Mouse (Mus musculus) limb, embryonic 12.5 days (tissue): Measurements from ENCODE around the gene 2210016L21Rik. TPM values are rescaled to one million over a fixed set of nuclear protein-coding genes. Genes with fewer than 3 reads are reported as not detected.

Experiments
- ATAC-seq: fragments of 200-750 bp; cut with Nextera tagmentation; 2 replicates; pipeline ENCODE4 v1.8.0; 2017; ENCODE audit warnings: low read depth, moderate TSS enrichment; ENCODE audit not compliant: insufficient number of reproducible peaks, insufficient read depth, low FRiP score, low TSS enrichment
- H3K27ac ChIP-seq: fragments of 300-500 bp; sonication (generic); 2 replicates; pipeline ENCODE4 v1.5.1; 2016; ENCODE audit warnings: mild to moderate bottlenecking, moderate library complexity
- H3K27me3 ChIP-seq: fragments of 300-500 bp; sonication (generic); 2 replicates; pipeline ENCODE4 v1.6.1; 2016; ENCODE audit warnings: mild to moderate bottlenecking, moderate library complexity
- H3K36me3 ChIP-seq: fragments of 300-500 bp; sonication (generic); 2 replicates; pipeline ENCODE4 v1.6.1; 2016; ENCODE audit warnings: mild to moderate bottlenecking, moderate library complexity
- H3K4me1 ChIP-seq: fragments of 300-500 bp; sonication (generic); replicated peaks from 2 replicates; pipeline ENCODE4 v1.6.1; 2016
- H3K4me2 ChIP-seq: fragments of 300-500 bp; sonication (generic); 2 replicates; pipeline ENCODE4 v1.6.1; 2016; ENCODE audit warnings: mild to moderate bottlenecking, moderate library complexity
- H3K4me3 ChIP-seq: fragments of 300-500 bp; sonication (generic); replicated peaks from 2 replicates; pipeline ENCODE4 v1.5.1; 2016; ENCODE audit warnings: mild to moderate bottlenecking
- H3K9ac ChIP-seq: fragments of 300-500 bp; sonication (generic); replicated peaks from 2 replicates; pipeline ENCODE4 v1.6.1; 2016; ENCODE audit warnings: mild to moderate bottlenecking, moderate library complexity
- H3K9me3 ChIP-seq: fragments of 300-500 bp; sonication (generic); 2 replicates; pipeline ENCODE4 v1.6.1; 2016; ENCODE audit warnings: mild to moderate bottlenecking, moderate library complexity
- whole genome bisulfite sequencing: fragments of 180-500 bp; shearing (Covaris S2); methylation state at CpG from one replicate; pipeline ENCODE4 v1.1.7; 2016; 5-methylcytosine and 5-hydroxymethylcytosine counted together
- polyA plus RNA-seq: library from polyadenylated mRNA; unstranded; fragments of >200 nt; fragmentation: Nextera tagmentation; extraction: Ambion mirVana; gene quantifications from 2 replicates; pipeline ENCODE4 v1.2.1, GENCODE M21; 2016

2210016L21Rik gene
- polyA plus RNA-seq, 1 experiment from 2014 or later: 65.0 TPM

DNA sequence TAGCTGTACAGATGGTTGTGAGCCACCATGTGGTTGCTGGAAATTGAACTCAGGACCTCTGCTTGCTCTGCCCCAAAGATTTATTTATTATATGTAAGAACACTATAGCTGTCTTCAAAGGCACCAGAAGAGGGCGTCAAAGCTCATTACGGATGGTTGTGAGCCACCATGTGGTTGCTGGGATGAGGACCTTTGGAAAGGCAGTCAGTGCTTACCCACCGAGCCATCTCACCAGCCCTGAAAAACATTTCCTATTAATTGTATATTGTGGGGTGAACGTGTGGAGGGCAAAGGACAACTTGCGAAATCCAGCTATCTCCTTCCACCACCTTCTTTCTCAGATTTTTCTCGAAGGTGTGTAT lies 36.9 kb downstream of the 2210016L21Rik start:
- peak overlapping the region; percentile 42 for H3K4me3 ChIP-seq
- 0 out of 2 replicates have a peak, but pooled peaks have one; percentile 4 for ATAC-seq
- H3K9ac ChIP-seq: 0 out of 2 replicates have a peak overlapping the region, but pooled peaks have one; percentile 51
- peak overlapping the region; percentile 84 for H3K4me2 ChIP-seq
- peaks cover 3% of the 10 kb centered on the region; the same call in 1 of the 2 replicates for H3K9me3 ChIP-seq
- H3K36me3 ChIP-seq: no peaks in the 10 kb centered on the region
- WGBS: 5% methylated on average over 6 of the region's 6 CpGs
- no peaks in the 10 kb centered on the region; the same call in 1 of the 2 replicates for H3K27me3 ChIP-seq
- H3K27ac ChIP-seq: no peak overlapping the region
- peaks cover 16% of the 10 kb centered on the region for H3K4me1 ChIP-seq

DNA sequence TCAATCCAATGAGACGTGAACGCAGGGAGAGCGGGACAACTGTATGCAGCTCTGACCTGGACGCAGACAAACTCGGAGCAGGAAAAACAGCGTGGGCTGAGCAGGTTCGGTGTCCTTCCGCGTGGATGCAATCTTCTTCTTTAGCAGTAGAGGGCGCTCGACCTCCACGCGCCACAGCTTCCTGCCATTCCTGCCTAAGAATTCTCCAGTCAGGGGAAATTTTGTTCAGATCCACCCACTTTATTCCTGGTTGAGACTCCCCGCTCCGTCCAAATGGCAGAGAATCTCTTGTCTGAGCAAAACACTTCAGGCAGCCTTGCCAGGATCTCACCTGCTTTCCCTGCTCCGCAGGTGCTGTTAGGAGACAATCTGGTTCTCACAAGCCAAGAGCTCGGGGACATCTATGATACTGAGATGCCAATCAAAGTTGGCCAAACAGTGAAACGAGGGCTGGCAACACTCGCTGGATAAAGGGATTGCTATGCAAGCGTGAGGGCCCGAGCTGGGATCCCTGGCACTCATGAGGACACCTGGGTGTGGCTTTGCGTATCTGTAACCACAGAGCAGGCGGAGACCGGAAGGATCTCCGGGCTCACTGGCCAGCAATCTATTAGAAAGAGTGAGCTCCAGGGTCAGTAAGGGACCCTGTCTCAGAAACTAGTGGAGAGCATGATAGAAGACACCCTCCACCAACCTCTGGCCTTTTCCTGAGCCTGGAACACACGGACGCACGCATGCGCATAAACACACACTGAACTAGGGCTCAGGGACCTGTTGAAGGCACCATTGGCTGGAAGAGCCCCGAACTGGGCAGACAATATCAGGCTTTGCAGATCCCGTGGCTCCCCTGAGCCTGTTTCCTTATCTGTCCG lies 37.5 kb downstream of the 2210016L21Rik start:
- Histone ChIP-seq H3K36me3 (no peaks in the 10 kb centered on the region), H3K4me1 (peaks cover 16% of the 10 kb centered on the region), H3K27me3 (no peaks in the 10 kb centered on the region; the same call in 1 of the 2 replicates), H3K4me2 (peak overlapping the region; percentile 84), H3K4me3 (peak overlapping the region; percentile 42), H3K27ac (no peak overlapping the region), H3K9ac (peak overlapping the region; percentile 51), H3K9me3 (peaks cover 3% of the 10 kb centered on the region; the same call in 1 of the 2 replicates)
- WGBS: 5% methylated on average over 32 of the region's 32 CpGs
- 0 out of 2 replicates have a peak, but pooled peaks have one; percentile 60 for ATAC-seq

DNA sequence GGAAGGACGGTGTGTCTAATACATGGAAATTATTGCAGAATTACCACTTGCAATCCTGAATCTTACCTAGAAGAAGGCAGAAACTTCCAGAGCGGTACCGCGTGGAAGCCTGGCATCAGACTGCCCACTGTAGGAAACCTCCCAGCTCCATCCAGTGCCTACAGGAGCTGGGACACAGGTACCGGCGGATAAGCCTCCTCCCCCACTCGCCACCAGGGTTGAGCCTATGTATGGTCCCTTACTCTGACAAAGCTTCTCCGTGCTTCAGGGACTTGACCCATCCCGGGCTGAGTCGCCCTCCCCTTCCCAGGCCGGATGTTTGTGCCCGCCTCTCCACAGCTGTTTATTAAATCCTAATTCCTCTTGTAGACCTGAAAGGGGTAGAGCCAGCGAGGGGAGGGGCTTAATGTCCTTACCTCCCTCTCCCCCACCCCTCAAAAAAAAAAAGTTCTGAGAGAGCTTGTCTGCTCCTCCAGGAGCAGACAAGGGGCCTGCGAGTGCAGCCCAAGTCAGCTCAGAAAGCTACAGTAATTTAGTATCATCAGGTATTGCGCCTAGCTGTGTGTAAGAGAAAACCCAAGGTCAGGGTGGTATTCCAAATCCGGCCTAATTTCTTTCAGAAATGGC lies 38.3 kb downstream of the 2210016L21Rik start:
- WGBS: 14% methylated on average over 16 of the region's 16 CpGs
- Histone ChIP-seq H3K9me3 (peaks cover 3% of the 10 kb centered on the region; the same call in 1 of the 2 replicates), H3K27me3 (no peaks in the 10 kb centered on the region; the same call in 1 of the 2 replicates), H3K4me3 (peak overlapping the region; percentile 42), H3K27ac (no peak overlapping the region), H3K4me1 (peaks cover 16% of the 10 kb centered on the region), H3K4me2 (peak overlapping the region; percentile 84), H3K36me3 (no peaks in the 10 kb centered on the region), H3K9ac (peak overlapping the region; percentile 51; the same call in 1 of the 2 replicates)
- no peak for ATAC-seq

DNA sequence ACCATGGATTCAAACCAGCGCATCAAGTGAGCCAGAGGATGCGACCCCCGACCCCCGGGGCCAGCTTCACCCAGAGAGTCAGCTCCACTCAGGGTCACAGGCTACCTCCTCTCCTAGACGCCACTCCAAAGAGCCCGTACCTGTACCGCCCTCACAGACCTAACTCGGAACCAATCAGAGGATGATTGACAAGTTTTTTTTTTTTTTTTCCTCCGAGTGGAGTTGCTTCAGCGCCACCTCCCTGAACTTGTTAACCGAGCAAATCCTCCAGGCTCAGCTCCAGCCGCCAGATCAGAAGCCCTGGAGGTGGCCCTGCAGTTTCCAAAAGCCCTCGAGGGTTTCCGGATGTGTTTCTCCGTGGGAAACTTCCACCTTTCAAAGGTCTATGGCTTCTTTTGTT lies 40.0 kb downstream of the 2210016L21Rik start:
- H3K4me2 ChIP-seq: no peak overlapping the region
- peaks cover 3% of the 10 kb centered on the region; the same call in 1 of the 2 replicates for H3K9me3 ChIP-seq
- no peak overlapping the region for H3K27ac ChIP-seq
- ATAC-seq: no peak
- no peak overlapping the region for H3K4me3 ChIP-seq
- no peak overlapping the region for H3K9ac ChIP-seq
- 52% methylated on average over 15 of the region's 15 CpGs for whole genome bisulfite sequencing
- H3K36me3 ChIP-seq: no peaks in the 10 kb centered on the region
- peaks cover 16% of the 10 kb centered on the region for H3K4me1 ChIP-seq
- H3K27me3 ChIP-seq: no peaks in the 10 kb centered on the region; the same call in 1 of the 2 replicates

DNA sequence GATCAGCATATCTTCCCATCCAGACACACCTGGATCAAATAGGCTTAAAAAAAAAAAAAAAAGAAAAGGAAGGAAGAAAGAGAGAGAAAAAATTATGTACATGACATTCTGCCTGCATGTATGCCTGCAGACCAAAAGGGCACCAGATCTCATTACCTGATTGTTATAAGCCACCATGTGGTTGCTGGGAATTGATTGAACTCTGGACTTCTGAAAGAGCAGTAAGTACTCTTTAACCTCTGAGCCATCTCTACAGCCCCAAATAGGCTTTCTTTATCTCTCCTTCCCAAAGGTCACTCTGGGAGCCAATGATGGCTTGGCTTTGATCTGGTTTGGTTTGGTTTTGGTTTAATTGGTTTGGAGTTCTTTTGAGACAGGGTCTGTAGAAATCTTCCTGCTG lies 43.1 kb downstream of the 2210016L21Rik start:
- Histone ChIP-seq H3K4me1 (peaks cover 5% of the 10 kb centered on the region), H3K4me3 (no peak overlapping the region), H3K27ac (no peak overlapping the region), H3K36me3 (no peaks in the 10 kb centered on the region), H3K9me3 (peaks cover 3% of the 10 kb centered on the region; the same call in 1 of the 2 replicates), H3K9ac (no peak overlapping the region), H3K27me3 (no peaks in the 10 kb centered on the region; the same call in 1 of the 2 replicates), H3K4me2 (no peak overlapping the region)
- no peak for ATAC-seq

DNA sequence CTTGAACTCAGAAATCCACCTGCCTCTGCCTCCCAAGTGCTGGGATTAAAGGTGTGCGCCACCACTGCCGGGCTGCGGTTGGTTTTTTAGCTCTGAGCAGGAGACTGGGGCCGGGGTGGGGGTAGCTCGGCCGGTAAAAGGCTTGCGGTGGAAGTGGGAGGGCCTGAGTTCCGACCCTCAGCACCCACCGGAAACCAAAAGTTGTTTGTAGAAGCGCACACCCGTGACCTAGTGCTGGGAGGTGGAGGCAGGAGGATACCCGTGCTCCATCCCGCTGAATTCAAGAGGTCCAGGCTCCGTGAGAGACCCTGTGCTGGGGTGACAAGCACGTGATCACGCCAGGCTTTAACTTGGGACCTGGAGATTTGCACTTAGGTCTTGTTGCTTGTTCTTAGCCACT lies 54.5 kb downstream of the 2210016L21Rik start:
- 83% methylated on average over 16 of the region's 16 CpGs for WGBS
- ATAC-seq: no peak
- Histone ChIP-seq H3K4me1 (no peaks in the 10 kb centered on the region), H3K36me3 (no peaks in the 10 kb centered on the region), H3K27me3 (no peaks in the 10 kb centered on the region), H3K4me2 (no peak overlapping the region), H3K27ac (no peak overlapping the region), H3K9me3 (0 out of 2 replicates have a peak, but pooled peaks cover 6% of the 10 kb centered on the region), H3K4me3 (no peak overlapping the region), H3K9ac (no peak overlapping the region)

DNA sequence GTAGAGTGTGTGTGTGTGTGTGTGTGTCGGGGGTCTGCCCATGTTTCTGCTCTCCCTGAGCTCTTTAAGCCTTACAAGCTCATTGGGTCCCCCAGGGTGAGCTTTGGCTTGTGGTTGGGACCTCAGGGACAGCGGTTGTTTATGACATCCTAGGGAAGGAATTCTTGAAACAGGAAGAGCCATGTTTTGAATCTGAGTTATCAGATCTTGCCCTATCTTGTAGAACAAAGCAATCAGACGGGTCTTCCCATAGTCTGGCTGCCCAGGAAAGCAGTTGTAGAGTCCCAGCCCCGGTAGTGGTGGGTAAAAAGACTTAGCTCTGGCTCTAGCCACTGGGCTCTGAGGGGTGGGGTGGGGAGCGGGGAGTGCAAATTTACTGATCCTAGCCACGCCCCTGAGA lies 55.4 kb downstream of the 2210016L21Rik start:
- Histone ChIP-seq H3K9ac (no peak overlapping the region), H3K36me3 (no peaks in the 10 kb centered on the region), H3K4me1 (no peaks in the 10 kb centered on the region), H3K4me3 (no peak overlapping the region), H3K4me2 (no peak overlapping the region), H3K27ac (no peak overlapping the region), H3K9me3 (0 out of 2 replicates have a peak, but pooled peaks cover 6% of the 10 kb centered on the region), H3K27me3 (no peaks in the 10 kb centered on the region)
- 67% methylated on average over 6 of the region's 6 CpGs for WGBS
- no peak for ATAC-seq

Other genes with a start within 250 kb of the 2210016L21Rik start
- gene Tchp, start 234.4 kb upstream of the 2210016L21Rik start, polyA plus RNA-seq: 21.0 and 22.1 TPM in 2 replicates
- gene Ankrd13a, start 167.5 kb upstream of the 2210016L21Rik start, polyA plus RNA-seq: 52.9 and 58.5 TPM in 2 replicates
- 46.8 and 48.8 TPM in 2 replicates for gene Git2, start 166.6 kb upstream of the 2210016L21Rik start, polyA plus RNA-seq
- 95.7 and 99.3 TPM in 2 replicates for gene 1500011B03Rik, start 118.7 kb upstream of the 2210016L21Rik start, polyA plus RNA-seq
- gene 4930519G04Rik, start 88.5 kb upstream of the 2210016L21Rik start, polyA plus RNA-seq: not detected in 2 replicates
- gene Gm9936, start 83.5 kb upstream of the 2210016L21Rik start, polyA plus RNA-seq: 0.23 and 0.31 TPM in 2 replicates
- gene Oasl2, start 45.2 kb upstream of the 2210016L21Rik start, polyA plus RNA-seq: 0.74 and 1.2 TPM in 2 replicates
- 0.67 and 0.73 TPM in 2 replicates for gene Oasl1, start 18.9 kb upstream of the 2210016L21Rik start, polyA plus RNA-seq
- gene Hnf1a, start 28.9 kb downstream of the 2210016L21Rik start, polyA plus RNA-seq: not detected in 2 replicates
- gene Sppl3, start 69.0 kb downstream of the 2210016L21Rik start, polyA plus RNA-seq: 17.3 and 36.9 TPM in 2 replicates
- gene Gm10401, start 156.1 kb downstream of the 2210016L21Rik start, polyA plus RNA-seq: 36.3 and 38.8 TPM in 2 replicates
- 65.2 and 69.5 TPM in 2 replicates for gene Acads, start 177.2 kb downstream of the 2210016L21Rik start, polyA plus RNA-seq
- gene Unc119b, start 192.8 kb downstream of the 2210016L21Rik start, polyA plus RNA-seq: 61.7 and 62.6 TPM in 2 replicates
- gene Mlec, start 216.0 kb downstream of the 2210016L21Rik start, polyA plus RNA-seq: 76.6 and 89.6 TPM in 2 replicates